Mouse (Mus musculus): Measurements from ENCODE around the gene Csmd2.

Csmd2 gene

GRCm38 (mm10) chr4:127987784-127988455, at the start of gene Csmd2:
Gene Csmd2, plus strand, starts transcription at chr4:127987857.
- DNase-seq (ENCODE audit: low spot score in 2 of 2): no peak

- DNase-seq (ENCODE audit: low spot score in 2 of 2): no peak
Observed at GRCm38 (mm10) chr4:127947696-127948095, 40.0 kb upstream of the Csmd2 start.

- DNase-seq (ENCODE audit: low spot score in 2 of 2): no peak
Observed at GRCm38 (mm10) chr4:127953006-127953710, 34.5 kb upstream of the Csmd2 start.

GRCm38 (mm10) chr4:127969101-127969500, 18.6 kb upstream of the Csmd2 start:
- DNase-seq (ENCODE audit: low spot score in 2 of 2): no peak

- no peak for DNase-seq (ENCODE audit: low spot score in 2 of 2)
Observed at GRCm38 (mm10) chr4:127970018-127970421, 17.6 kb upstream of the Csmd2 start.

GRCm38 (mm10) chr4:127970901-127971868, 16.5 kb upstream of the Csmd2 start, which contains the start of gene CK137956:
Gene CK137956, minus strand, starts transcription at chr4:127970951.
- no peak for DNase-seq (ENCODE audit: low spot score in 2 of 2)

GRCm38 (mm10) chr4:127972976-127973375, 14.7 kb upstream of the Csmd2 start:
- DNase-seq (ENCODE audit: low spot score in 2 of 2): no peak

GRCm38 (mm10) chr4:127981125-127981524, 6.5 kb upstream of the Csmd2 start:
- DNase-seq (ENCODE audit: low spot score in 2 of 2): no peak

- DNase-seq (ENCODE audit: low spot score in 2 of 2): no peak
Observed at GRCm38 (mm10) chr4:127984426-127984825, 3.2 kb upstream of the Csmd2 start.

- DNase-seq (ENCODE audit: low spot score in 2 of 2): no peak
Observed at GRCm38 (mm10) chr4:127985874-127986273, 1.8 kb upstream of the Csmd2 start.

GRCm38 (mm10) chr4:127986491-127987075, 1.1 kb upstream of the Csmd2 start:
- no peak for DNase-seq (ENCODE audit: low spot score in 2 of 2)

- DNase-seq (ENCODE audit: low spot score in 2 of 2): no peak
Observed at GRCm38 (mm10) chr4:127987270-127987669, 387 bp upstream of the Csmd2 start.

- DNase-seq (ENCODE audit: low spot score in 2 of 2): no peak
Observed at GRCm38 (mm10) chr4:127988526-127989180, 996 bp downstream of the Csmd2 start.

GRCm38 (mm10) chr4:127989347-127989995, 1.8 kb downstream of the Csmd2 start:
- no peak for DNase-seq (ENCODE audit: low spot score in 2 of 2)

GRCm38 (mm10) chr4:127999281-127999680, 11.6 kb downstream of the Csmd2 start:
- DNase-seq (ENCODE audit: low spot score in 2 of 2): no peak

- no peak for DNase-seq (ENCODE audit: low spot score in 2 of 2)
Observed at GRCm38 (mm10) chr4:128002638-128003101, 15.0 kb downstream of the Csmd2 start.

GRCm38 (mm10) chr4:128004797-128005452, 17.3 kb downstream of the Csmd2 start:
- no peak for DNase-seq (ENCODE audit: low spot score in 2 of 2)

- DNase-seq (ENCODE audit: low spot score in 2 of 2): no peak
Observed at GRCm38 (mm10) chr4:128019465-128019864, 31.8 kb downstream of the Csmd2 start.

- no peak for DNase-seq (ENCODE audit: low spot score in 2 of 2)
Observed at GRCm38 (mm10) chr4:128028294-128028693, 40.6 kb downstream of the Csmd2 start.

GRCm38 (mm10) chr4:128041901-128042300, 54.2 kb downstream of the Csmd2 start:
- DNase-seq (ENCODE audit: low spot score in 2 of 2): no peak
